Mouse (Mus musculus) embryonic facial prominence, embryonic 13.5 days (tissue): ENCODE results near the gene Slc22a15. TPM values are rescaled to one million over a fixed set of nuclear protein-coding genes. Genes with fewer than 3 reads are reported as not detected.

Source experiments
- ATAC-seq: fragments of 200-750 bp; cut with Nextera tagmentation; 2 replicates; pipeline ENCODE4 v1.8.0; 2017; ENCODE audit warnings: low read depth; ENCODE audit not compliant: insufficient number of reproducible peaks, insufficient read depth, low FRiP score, low TSS enrichment
- H3K27ac ChIP-seq: fragments of 300-500 bp; sonication (generic); 2 replicates; pipeline ENCODE4 v1.5.1; 2015; ENCODE audit warnings: moderate library complexity, mild to moderate bottlenecking, inconsistent platforms
- H3K27me3 ChIP-seq: fragments of 300-500 bp; sonication (generic); 2 replicates; pipeline ENCODE4 v1.6.1; 2015; ENCODE audit warnings: mild to moderate bottlenecking, inconsistent platforms
- H3K36me3 ChIP-seq: fragments of 300-500 bp; sonication (generic); 2 replicates; pipeline ENCODE4 v1.6.1; 2015; ENCODE audit warnings: mild to moderate bottlenecking, inconsistent platforms
- H3K4me1 ChIP-seq: fragments of 300-500 bp; sonication (generic); 2 replicates; pipeline ENCODE4 v1.6.1; 2015; ENCODE audit warnings: inconsistent platforms
- H3K4me2 ChIP-seq: fragments of 300-500 bp; sonication (generic); 2 replicates; pipeline ENCODE4 v1.6.1; 2015; ENCODE audit warnings: moderate library complexity, mild to moderate bottlenecking, inconsistent platforms
- H3K4me3 ChIP-seq: fragments of 300-500 bp; sonication (generic); 2 replicates; pipeline ENCODE4 v1.5.1; 2015; ENCODE audit warnings: mild to moderate bottlenecking, inconsistent platforms
- H3K9ac ChIP-seq: fragments of 300-500 bp; sonication (generic); 2 replicates; pipeline ENCODE4 v1.6.1; 2015; ENCODE audit warnings: mild to moderate bottlenecking, inconsistent platforms
- H3K9me3 ChIP-seq: fragments of 300-500 bp; sonication (generic); 2 replicates; pipeline ENCODE4 v1.6.1; 2016; ENCODE audit warnings: inconsistent platforms
- WGBS: fragments of 180-500 bp; shearing (Covaris S2); methylation state at CpG from one replicate; pipeline ENCODE4 v1.1.7; 2015; ENCODE audit warnings: mixed read lengths; 5-methylcytosine and 5-hydroxymethylcytosine counted together
- polyA plus RNA-seq: library from polyadenylated mRNA; unstranded; fragments of >200 nt; fragmentation: Nextera tagmentation; extraction: Ambion mirVana; gene quantifications from 2 replicates; pipeline ENCODE4 v1.2.1, GENCODE M21; 2015

Slc22a15 gene
- polyA plus RNA-seq, 1 experiment from 2014 or later = 5.6 TPM

DNA sequence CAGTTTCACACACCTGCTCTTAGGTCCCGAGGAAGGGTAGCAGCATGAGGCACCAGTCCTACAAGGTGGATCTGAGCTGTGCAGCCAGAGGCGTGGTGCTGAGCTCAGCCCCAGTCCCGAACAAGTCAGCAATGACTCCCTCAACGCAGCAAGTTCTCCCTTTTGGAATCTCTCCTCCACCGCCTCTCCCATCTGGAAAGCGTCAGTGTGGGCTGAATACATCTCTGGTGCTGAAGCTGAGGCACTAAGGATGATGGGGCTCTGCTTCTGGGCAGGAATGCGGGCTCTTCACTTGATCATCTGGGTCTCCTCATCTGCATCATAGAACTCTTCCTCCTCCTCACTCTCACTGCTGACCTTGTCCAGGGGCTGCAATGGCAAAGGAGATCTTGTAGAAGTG lies 64.1 kb downstream of the Slc22a15 start:
- Histone ChIP-seq H3K4me1 (no peaks in the 10 kb centered on the region), H3K4me3 (no peak overlapping the region), H3K4me2 (no peak overlapping the region), H3K9me3 (no peaks in the 10 kb centered on the region), H3K36me3 (peaks cover 49% of the 10 kb centered on the region), H3K9ac (no peak overlapping the region), H3K27ac (no peak overlapping the region), H3K27me3 (no peaks in the 10 kb centered on the region)
- 62% methylated on average over 7 of the region's 7 CpGs for WGBS
- ATAC-seq = no peak

GRCm38 (mm10) chr3:101859740-101860139 lies 64.5 kb downstream of the Slc22a15 start:
- H3K4me2 ChIP-seq = no peak overlapping the region
- H3K27ac ChIP-seq = no peak overlapping the region
- 79% methylated on average over 7 of the region's 7 CpGs for WGBS
- no peak overlapping the region for H3K4me3 ChIP-seq
- no peaks in the 10 kb centered on the region for H3K4me1 ChIP-seq
- no peaks in the 10 kb centered on the region for H3K9me3 ChIP-seq
- no peak overlapping the region for H3K9ac ChIP-seq
- H3K27me3 ChIP-seq = no peaks in the 10 kb centered on the region
- no peak for ATAC-seq
- H3K36me3 ChIP-seq = peaks cover 49% of the 10 kb centered on the region

DNA sequence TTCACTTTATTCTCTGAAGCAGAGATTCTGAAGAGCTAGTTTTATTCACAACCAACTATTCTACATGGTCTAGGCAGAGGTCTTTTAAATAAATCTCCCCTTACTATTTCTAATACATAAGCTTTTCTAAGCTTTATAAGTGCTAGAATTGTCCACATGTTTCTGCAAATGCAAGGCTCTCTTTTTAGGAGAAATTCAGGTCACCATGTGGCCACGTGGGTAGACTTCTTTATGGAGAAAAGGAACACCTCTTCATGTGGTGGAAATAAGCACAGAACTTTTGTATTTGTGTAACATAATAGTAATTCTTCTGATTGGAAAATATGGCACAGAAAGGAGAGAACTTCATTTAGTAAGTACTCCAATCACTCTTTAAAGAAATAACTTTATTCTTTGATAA lies 70.2 kb downstream of the Slc22a15 start:
- Histone ChIP-seq H3K4me1 (no peaks in the 10 kb centered on the region), H3K27me3 (no peaks in the 10 kb centered on the region), H3K9ac (no peak overlapping the region), H3K9me3 (no peaks in the 10 kb centered on the region), H3K4me3 (no peak overlapping the region), H3K36me3 (0 out of 2 replicates have a peak, but pooled peaks cover 8% of the 10 kb centered on the region), H3K4me2 (no peak overlapping the region), H3K27ac (no peak overlapping the region)
- no peak for ATAC-seq
- WGBS = 80% methylated on average over 1 of the region's 1 CpGs

GRCm38 (mm10) chr3:101851363-101851762 lies 72.9 kb downstream of the Slc22a15 start:
- ATAC-seq = no peak
- no peaks in the 10 kb centered on the region for H3K4me1 ChIP-seq
- H3K9ac ChIP-seq = no peak overlapping the region
- H3K27me3 ChIP-seq = no peaks in the 10 kb centered on the region
- no peak overlapping the region for H3K4me2 ChIP-seq
- H3K9me3 ChIP-seq = no peaks in the 10 kb centered on the region
- H3K4me3 ChIP-seq = no peak overlapping the region
- no peak overlapping the region for H3K27ac ChIP-seq
- H3K36me3 ChIP-seq = no peaks in the 10 kb centered on the region
- 69% methylated on average over 6 of the region's 6 CpGs for WGBS

DNA sequence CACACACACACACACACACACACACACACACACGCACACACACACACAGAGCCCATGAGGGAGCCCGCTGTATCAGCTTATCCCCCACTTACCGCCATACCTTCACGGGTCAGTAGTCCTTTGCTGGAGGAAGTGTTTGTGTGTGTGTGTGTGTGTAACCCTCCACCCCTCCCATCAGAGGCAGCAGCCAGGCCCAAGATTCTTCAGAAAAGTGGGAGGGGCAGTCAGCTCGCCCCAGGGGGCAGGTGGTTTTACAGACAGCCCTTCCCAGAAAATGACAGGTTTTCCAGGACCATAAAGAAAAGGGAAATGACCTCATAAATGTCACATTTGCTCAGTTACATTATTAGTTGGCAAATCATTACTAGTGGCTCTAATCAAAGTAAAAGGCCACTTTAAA lies 75.4 kb downstream of the Slc22a15 start, which contains the start of gene Mab21l3:
TSS of gene Mab21l3 (minus strand) at position 144 of the 400 bp plus-strand sequence.
- no peak for ATAC-seq
- Histone ChIP-seq H3K9me3 (no peaks in the 10 kb centered on the region), H3K36me3 (no peaks in the 10 kb centered on the region), H3K27me3 (no peaks in the 10 kb centered on the region), H3K4me3 (no peak within 1 kb of the TSS), H3K4me2 (no peak within 1 kb of the TSS), H3K4me1 (no peaks in the 10 kb centered on the region), H3K9ac (no peak within 1 kb of the TSS), H3K27ac (no peak within 1 kb of the TSS)
- WGBS = 74% methylated on average over 5 of the region's 5 CpGs

- Histone ChIP-seq H3K9me3 (no peaks in the 10 kb centered on the region), H3K4me2 (no peak overlapping the region), H3K27ac (no peak overlapping the region), H3K9ac (no peak overlapping the region), H3K27me3 (no peaks in the 10 kb centered on the region), H3K4me1 (no peaks in the 10 kb centered on the region), H3K4me3 (no peak overlapping the region), H3K36me3 (no peaks in the 10 kb centered on the region)
- no peak for ATAC-seq
- WGBS = 55% methylated on average over 4 of the region's 4 CpGs
These were observed 78.2 kb downstream of the Slc22a15 start for GRCm38 (mm10) chr3:101846096-101846495.

DNA sequence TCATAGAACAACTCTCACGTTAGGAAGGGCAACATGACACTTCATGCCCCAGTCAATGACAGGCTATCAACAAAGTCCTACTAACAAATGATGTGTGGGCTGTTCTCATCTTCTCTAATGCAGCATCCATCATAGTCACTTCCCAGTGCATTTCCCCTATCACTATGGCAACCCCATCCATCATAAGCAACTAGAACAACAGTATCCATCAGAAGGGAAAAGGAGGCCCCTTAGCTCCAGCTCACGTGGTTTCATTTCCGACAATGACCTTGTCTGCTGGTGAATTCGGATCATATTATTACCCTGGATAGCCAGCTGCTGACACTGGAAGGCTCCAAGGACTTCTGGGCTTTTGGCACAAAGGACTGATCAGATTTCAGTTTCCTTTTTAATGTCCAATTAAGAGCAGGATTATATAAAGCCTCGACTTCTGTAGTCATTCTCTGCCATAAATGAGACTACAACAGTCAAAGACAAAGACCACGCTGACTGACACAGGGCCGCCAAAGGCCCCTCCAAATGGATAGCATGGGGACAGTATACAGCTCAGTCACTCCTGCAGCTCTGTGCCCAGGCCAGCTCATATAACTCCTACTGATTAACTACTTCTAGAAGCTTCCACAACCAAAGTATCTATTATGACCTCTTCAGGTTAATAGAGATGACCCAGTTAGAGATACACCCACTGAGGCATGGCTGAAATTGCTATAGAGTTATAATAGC lies 81.7 kb downstream of the Slc22a15 start:
- WGBS = 64% methylated on average over 7 of the region's 7 CpGs

GRCm38 (mm10) chr3:101839327-101839726 lies 84.9 kb downstream of the Slc22a15 start:
- Histone ChIP-seq H3K4me3 (no peak overlapping the region), H3K27ac (no peak overlapping the region), H3K9me3 (no peaks in the 10 kb centered on the region), H3K4me1 (peaks cover 18% of the 10 kb centered on the region), H3K36me3 (no peaks in the 10 kb centered on the region), H3K4me2 (no peak overlapping the region), H3K27me3 (no peaks in the 10 kb centered on the region), H3K9ac (no peak overlapping the region)
- WGBS = 84% methylated on average over 9 of the region's 9 CpGs
- ATAC-seq = no peak

More for the DNA sequence above, 81.7 kb downstream of the Slc22a15 start:
- Histone ChIP-seq H3K27ac (no peak overlapping the region), H3K4me3 (no peak overlapping the region), H3K9ac (no peak overlapping the region), H3K4me1 (no peaks in the 10 kb centered on the region), H3K36me3 (no peaks in the 10 kb centered on the region), H3K4me2 (no peak overlapping the region), H3K27me3 (no peaks in the 10 kb centered on the region), H3K9me3 (no peaks in the 10 kb centered on the region)
- ATAC-seq = no peak

- peaks cover 23% of the 10 kb centered on the region for H3K4me1 ChIP-seq
- peak overlapping the region; percentile 78; the same call in 1 of the 2 replicates for H3K27ac ChIP-seq
- no peak overlapping the region for H3K9ac ChIP-seq
- no peaks in the 10 kb centered on the region for H3K36me3 ChIP-seq
- no peaks in the 10 kb centered on the region for H3K9me3 ChIP-seq
- H3K4me3 ChIP-seq = no peak overlapping the region
- H3K4me2 ChIP-seq = no peak overlapping the region
- H3K27me3 ChIP-seq = no peaks in the 10 kb centered on the region
- 84% methylated on average over 3 of the region's 3 CpGs for WGBS
- no peak for ATAC-seq
These were observed 87.3 kb downstream of the Slc22a15 start for GRCm38 (mm10) chr3:101836971-101837370.

DNA sequence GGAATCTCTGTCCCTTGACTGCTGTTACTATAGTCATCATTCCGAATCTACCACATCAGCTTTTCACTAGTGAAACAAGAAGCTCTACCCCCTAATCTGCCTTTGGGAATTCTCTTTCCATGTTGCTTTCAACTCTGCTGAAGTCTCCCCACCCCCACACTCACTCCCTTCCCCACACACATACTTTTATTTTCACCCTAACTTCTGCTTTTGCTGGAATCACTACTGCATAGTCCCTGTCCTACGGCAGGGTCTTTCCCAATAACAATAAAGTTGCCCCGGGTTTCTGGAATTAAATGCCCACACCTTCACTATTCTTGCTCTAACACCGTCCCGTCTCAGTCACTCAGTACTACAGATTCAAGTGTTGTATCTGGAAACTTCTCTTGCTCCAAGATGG lies 87.7 kb downstream of the Slc22a15 start:
- Histone ChIP-seq H3K4me1 (peaks cover 27% of the 10 kb centered on the region), H3K36me3 (no peaks in the 10 kb centered on the region), H3K4me3 (peak overlapping the region; percentile 29), H3K9me3 (no peaks in the 10 kb centered on the region), H3K27me3 (no peaks in the 10 kb centered on the region), H3K4me2 (peak overlapping the region; percentile 58), H3K9ac (peak overlapping the region; percentile 51), H3K27ac (peak overlapping the region; percentile 78)
- WGBS = 64% methylated on average over 5 of the region's 5 CpGs
- ATAC-seq = no peak

- peak overlapping the region; percentile 51 for H3K9ac ChIP-seq
- no peaks in the 10 kb centered on the region for H3K9me3 ChIP-seq
- peak overlapping the region; percentile 29 for H3K4me3 ChIP-seq
- H3K27me3 ChIP-seq = no peaks in the 10 kb centered on the region
- peak overlapping the region; percentile 78 for H3K27ac ChIP-seq
- peak; percentile 91 for ATAC-seq
- H3K4me2 ChIP-seq = peak overlapping the region; percentile 58
- under 1% methylated on average over 8 of the region's 8 CpGs for WGBS
- H3K4me1 ChIP-seq = peaks cover 29% of the 10 kb centered on the region
- H3K36me3 ChIP-seq = no peaks in the 10 kb centered on the region
These were observed 88.2 kb downstream of the Slc22a15 start for GRCm38 (mm10) chr3:101836045-101836444.

DNA sequence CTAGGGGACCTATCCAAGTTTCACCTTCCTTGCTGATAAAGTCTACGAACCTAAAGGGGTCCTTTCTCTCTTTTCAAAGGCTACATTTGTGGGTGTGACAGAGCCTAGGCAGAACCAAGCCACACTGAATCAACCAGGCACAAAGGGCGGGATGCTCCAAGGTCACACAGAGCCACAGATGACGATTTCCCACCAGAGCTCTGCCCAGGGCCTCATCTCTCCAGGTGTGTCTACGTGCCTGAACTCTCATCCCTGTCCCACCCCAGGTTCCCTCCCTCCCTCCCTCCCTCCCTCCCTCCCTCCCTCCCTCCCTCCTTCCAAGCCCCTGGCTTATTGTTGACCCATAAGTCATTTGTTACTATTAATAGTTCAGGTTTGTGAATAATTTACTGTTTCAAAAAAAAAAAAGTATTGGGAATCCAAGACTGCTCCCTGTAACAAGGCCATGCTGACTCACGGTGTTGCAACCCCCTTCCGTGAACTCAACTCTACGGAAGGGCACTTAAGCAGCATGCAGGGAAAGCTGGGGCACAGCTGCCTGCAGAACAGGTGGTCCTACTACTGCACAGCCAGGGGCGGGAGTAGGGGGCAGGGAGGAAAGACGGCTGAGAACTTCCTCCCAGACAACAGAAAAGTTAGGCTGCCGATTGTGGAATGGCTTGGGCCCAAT lies 92.9 kb downstream of the Slc22a15 start:
- H3K4me2 ChIP-seq = no peak overlapping the region
- ATAC-seq = no peak
- H3K36me3 ChIP-seq = no peaks in the 10 kb centered on the region
- H3K4me3 ChIP-seq = no peak overlapping the region
- H3K9ac ChIP-seq = peak overlapping the region; percentile 37; the same call in 1 of the 2 replicates
- 21% methylated on average over 10 of the region's 10 CpGs for WGBS
- H3K27ac ChIP-seq = no peak overlapping the region
- H3K27me3 ChIP-seq = no peaks in the 10 kb centered on the region
- H3K9me3 ChIP-seq = no peaks in the 10 kb centered on the region
- peaks cover 27% of the 10 kb centered on the region for H3K4me1 ChIP-seq
